Mouse (Mus musculus) gastrocnemius, postnatal 4 days (tissue): ENCODE results near the gene Abhd2. TPM values are rescaled to one million over a fixed set of nuclear protein-coding genes. Genes with fewer than 3 reads are reported as not detected.

Experiments
- DNase-seq, 2 experiments: peaks; one replicate each; pipeline ENCODE4 v3.0.0; 2021 to 2022; ENCODE audit warnings: low spot score in 2 of 2, mixed read lengths in 2 of 2
- total RNA-seq, 2 experiments: library from RNA; stranded (reverse); gene quantifications; 2 replicates each; pipeline ENCODE4 v1.2.3; 2021

The Abhd2 gene
- total RNA-seq, 2 experiments from 2014 or later, result 22.3 to 23.5 TPM

- DNase-seq, result no peak
Measured at GRCm38 (mm10) chr7:79414449-79415375, 141.7 kb downstream of the Abhd2 start.

Other genes starting within 250 kb of the Abhd2 start
- gene Acan, start 219.7 kb upstream of the Abhd2 start, total RNA-seq, result 1 to 10 TPM; 6.7 to 7.9 TPM
- gene Hapln3, start 142.2 kb upstream of the Abhd2 start, total RNA-seq, result under 1 TPM; 0.22 to 0.57 TPM
- 100 to 1,000 TPM; 103 TPM for gene Mfge8, start 124.1 kb upstream of the Abhd2 start, total RNA-seq
- gene Rlbp1, start 113.8 kb downstream of the Abhd2 start, total RNA-seq, result not detected
- 1 to 10 TPM; 3.2 to 3.8 TPM for gene Fanci, start 118.7 kb downstream of the Abhd2 start, total RNA-seq
- gene Polg, start 193.2 kb downstream of the Abhd2 start, total RNA-seq, result 10 to 100 TPM; 50.5 to 54.1 TPM